ENCODE assay signal across 9 mouse cellular contexts in genomic region chr14:54817791-54818190, GRCm38 (mm10). TPM values are rescaled to one million over a fixed set of nuclear protein-coding genes. Genes with fewer than 3 reads are reported as not detected.
A peak's percentile ranks its signal among the peaks of the same experiment; 100 is the strongest.
DNase-seq lines count a peak whose midpoint lies in the region; ATAC-seq lines count a peak whose summit lies in the region.
"Had no signal": no experiment of that assay in that cellular context is flagged by ENCODE, and none has a peak within 500 bp of the region (broad histone marks: within the 10 kb centered on the region; RNA-seq: fewer than 3 reads in every experiment).

No protein-coding gene starts in this region.

- no peak overlapping the region for H3K4me2 ChIP-seq in intestine, embryonic 15.5 days (replicated peaks)
- H3K4me2 ChIP-seq: limb, embryonic 12.5 days had no signal

- H3K4me3 ChIP-seq in intestine, embryonic 15.5 days (replicated peaks): no peak overlapping the region
- H3K4me3 ChIP-seq: limb, embryonic 12.5 days had no signal

- no peaks in the 10 kb centered on the region for H3K36me3 ChIP-seq in intestine, embryonic 15.5 days
- H3K36me3 ChIP-seq: limb, embryonic 12.5 days had no signal

- H3K27me3 ChIP-seq in intestine, embryonic 15.5 days (replicated peaks): no peaks in the 10 kb centered on the region

- no peak overlapping the region for H3K9ac ChIP-seq in intestine, embryonic 15.5 days
- H3K9ac ChIP-seq: limb, embryonic 12.5 days had no signal

- WGBS in intestine, embryonic 15.5 days: 56% methylated on average over 2 of the region's 2 CpGs

- H3K4me1 ChIP-seq in intestine, embryonic 15.5 days (replicated peaks): no peaks in the 10 kb centered on the region
- H3K4me1 ChIP-seq: limb, embryonic 12.5 days had no signal

- DNase-seq in heart, adult 11 months: peak; percentile 53
- no peak for DNase-seq in heart, postnatal 25 days (ENCODE audit: low spot score)
- peak; percentile 18 for DNase-seq in urinary bladder, postnatal 14 days (ENCODE audit: low spot score)
- no peak for DNase-seq in urinary bladder, adult 2 months (ENCODE audit: low spot score)
- peak; percentile 21 for DNase-seq in embryo, embryonic 11 days
- DNase-seq in layer of hippocampus, adult 8-10 months (ENCODE audit: low spot score in 2 of 2): peak; percentile 19 to 20
- DNase-seq in thymus, postnatal 0 days (ENCODE audit: low spot score): peak; percentile 42

- H3K27ac ChIP-seq in intestine, embryonic 15.5 days: no peak overlapping the region
- H3K27ac ChIP-seq: limb, embryonic 12.5 days had no signal

- ATAC-seq in intestine, embryonic 15.5 days: no peak

- no peaks in the 10 kb centered on the region for H3K9me3 ChIP-seq in intestine, embryonic 15.5 days
- H3K9me3 ChIP-seq: limb, embryonic 12.5 days had no signal

- intact Hi-C loops in heart, postnatal 25 days (cut with DNase I): loop anchor here (2.0 kb wide), 1 partner anchor 103 kb away; no protein-coding TSS in a partner anchor

RNA-seq across cellular contexts. Expression of gene Rnf212b, which starts 3.9 kb away (rescaled TPM):
- total RNA-seq in heart, postnatal 25 days (2021): not detected
- polyA plus RNA-seq in urinary bladder, adult 2 months (2012; rRNA removed): 0.06 and 0.08 TPM in 2 replicates
- total RNA-seq in layer of hippocampus, adult 8-10 months (2022): not detected
- not detected in 2 replicates for polyA plus RNA-seq in thymus, postnatal 0 days (2015; fragmentation: Nextera tagmentation; extraction: Ambion mirVana)
- not detected in 2 replicates for polyA plus RNA-seq in intestine, embryonic 15.5 days (2015; fragmentation: Nextera tagmentation; extraction: Ambion mirVana)
- polyA plus RNA-seq: limb, embryonic 12.5 days had no signal

RNA-seq across cellular contexts. Expression of gene Slc7a8, which starts 36.0 kb away (rescaled TPM):
- 1 to 10 TPM; 2.4 to 2.8 TPM for total RNA-seq in heart, postnatal 25 days (2021)
- 20.0 and 27.4 TPM in 2 replicates for polyA plus RNA-seq in urinary bladder, adult 2 months (2012; rRNA removed)
- 10 to 100 TPM; 49.8 to 67.2 (median 58.5) TPM for total RNA-seq in layer of hippocampus, adult 8-10 months (2022)
- 0.94 and 1.2 TPM in 2 replicates for polyA plus RNA-seq in thymus, postnatal 0 days (2015; fragmentation: Nextera tagmentation; extraction: Ambion mirVana)
- polyA plus RNA-seq in intestine, embryonic 15.5 days (2015; fragmentation: Nextera tagmentation; extraction: Ambion mirVana): 30.9 and 33.0 TPM in 2 replicates

RNA-seq across cellular contexts. Expression of gene Homez, which starts 53.0 kb away (rescaled TPM):
- total RNA-seq in heart, postnatal 25 days (2021): 1 to 10 TPM; 4.7 to 7.3 TPM
- 5.0 and 6.4 TPM in 2 replicates for polyA plus RNA-seq in urinary bladder, adult 2 months (2012; rRNA removed)
- total RNA-seq in layer of hippocampus, adult 8-10 months (2022): 10 to 100 TPM; 20.3 to 33.2 (median 26.2) TPM
- 7.2 and 8.8 TPM in 2 replicates for polyA plus RNA-seq in thymus, postnatal 0 days (2015; fragmentation: Nextera tagmentation; extraction: Ambion mirVana)
- 6.2 and 6.9 TPM in 2 replicates for polyA plus RNA-seq in intestine, embryonic 15.5 days (2015; fragmentation: Nextera tagmentation; extraction: Ambion mirVana)

RNA-seq across cellular contexts. Expression of gene Ppp1r3e, which starts 59.6 kb away (rescaled TPM):
- 1 to 10 TPM; 3.0 to 3.6 TPM for total RNA-seq in heart, postnatal 25 days (2021)
- 9.4 and 13.5 TPM in 2 replicates for polyA plus RNA-seq in urinary bladder, adult 2 months (2012; rRNA removed)
- total RNA-seq in layer of hippocampus, adult 8-10 months (2022): 10 to 100 TPM; 18.2 to 23.0 (median 22.2) TPM
- polyA plus RNA-seq in thymus, postnatal 0 days (2015; fragmentation: Nextera tagmentation; extraction: Ambion mirVana): 1.8 and 2.2 TPM in 2 replicates
- polyA plus RNA-seq in intestine, embryonic 15.5 days (2015; fragmentation: Nextera tagmentation; extraction: Ambion mirVana): 2.3 TPM in 2 replicates
- polyA plus RNA-seq: limb, embryonic 12.5 days had no signal

Comparison
In these comparisons a context has a peak if more than half of its experiments do, and no peak if none do; other contexts are left out.
1. DNase-seq: peak in heart, adult 11 months (single experiment), urinary bladder, postnatal 14 days (single experiment), embryo, embryonic 11 days (single experiment), layer of hippocampus, adult 8-10 months (2 of 2) and thymus, postnatal 0 days (single experiment); none in heart, postnatal 25 days (single experiment) and urinary bladder, adult 2 months (single experiment).